Mouse (Mus musculus): Measurements from ENCODE around the gene Rnf39. TPM values are rescaled to one million over a fixed set of nuclear protein-coding genes. Genes with fewer than 3 reads are reported as not detected.

Gene Rnf39
- polyA plus RNA-seq, 1 experiment from 2014 or later: 0.73 TPM

GRCm38 (mm10) chr17:36938056-36938455 is 4.7 kb upstream of the Rnf39 start:
- Histone ChIP-seq H3K36me3 (no peaks in the 10 kb centered on the region), H3K9ac (replicated peaks) (no peak overlapping the region), H3K27me3 (peaks cover 37% of the 10 kb centered on the region), H3K9me3 (no peaks in the 10 kb centered on the region), H3K27ac (no peak overlapping the region), H3K4me3 (replicated peaks) (no peak overlapping the region), H3K4me1 (replicated peaks) (peaks cover 8% of the 10 kb centered on the region; the same call in 1 of the 2 replicates), H3K4me2 (no peak overlapping the region)
- WGBS: 92% methylated on average over 2 of the region's 2 CpGs
- no peak for ATAC-seq (ENCODE audit: insufficient number of reproducible peaks, insufficient read depth, low FRiP score, low TSS enrichment, low read depth)

GRCm38 (mm10) chr17:36942391-36942790 is 327 bp upstream of the Rnf39 start:
- H3K9me3 ChIP-seq: no peaks in the 10 kb centered on the region
- peaks cover 19% of the 10 kb centered on the region for H3K4me1 ChIP-seq (replicated peaks)
- peak overlapping the region; percentile 49 for H3K4me3 ChIP-seq (replicated peaks)
- H3K27me3 ChIP-seq: peaks cover 77% of the 10 kb centered on the region
- H3K4me2 ChIP-seq: peak overlapping the region; percentile 86
- no peaks in the 10 kb centered on the region for H3K36me3 ChIP-seq
- no peak overlapping the region for H3K27ac ChIP-seq
- ATAC-seq (ENCODE audit: insufficient number of reproducible peaks, insufficient read depth, low FRiP score, low TSS enrichment, low read depth): no peak
- WGBS: 53% methylated on average over 10 of the region's 10 CpGs
- H3K9ac ChIP-seq (replicated peaks): no peak overlapping the region

GRCm38 (mm10) chr17:36943691-36944090 is 973 bp downstream of the Rnf39 start:
- ATAC-seq (ENCODE audit: insufficient number of reproducible peaks, insufficient read depth, low FRiP score, low TSS enrichment, low read depth): no peak

GRCm38 (mm10) chr17:36944121-36944775 is 1.5 kb downstream of the Rnf39 start:
- peaks cover 10% of the 10 kb centered on the region for H3K36me3 ChIP-seq
- peak overlapping the region; percentile 86; the same call in 1 of the 2 replicates for H3K4me2 ChIP-seq
- 4% methylated on average over 9 of the region's 9 CpGs for WGBS
- H3K4me3 ChIP-seq (replicated peaks): no peak overlapping the region
- H3K27ac ChIP-seq: no peak overlapping the region
- no peaks in the 10 kb centered on the region for H3K9me3 ChIP-seq
- no peak for ATAC-seq (ENCODE audit: insufficient number of reproducible peaks, insufficient read depth, low FRiP score, low TSS enrichment, low read depth)
- peaks cover 77% of the 10 kb centered on the region for H3K27me3 ChIP-seq
- H3K9ac ChIP-seq (replicated peaks): no peak overlapping the region
- peaks cover 19% of the 10 kb centered on the region for H3K4me1 ChIP-seq (replicated peaks)

More at GRCm38 (mm10) chr17:36943691-36944090, 973 bp downstream of the Rnf39 start:
- Histone ChIP-seq H3K27ac (no peak overlapping the region), H3K9me3 (no peaks in the 10 kb centered on the region), H3K36me3 (peaks cover 4% of the 10 kb centered on the region), H3K4me2 (peak overlapping the region; percentile 86), H3K4me3 (replicated peaks) (no peak overlapping the region), H3K4me1 (replicated peaks) (peaks cover 19% of the 10 kb centered on the region), H3K9ac (replicated peaks) (no peak overlapping the region), H3K27me3 (peaks cover 80% of the 10 kb centered on the region)
- 17% methylated on average over 5 of the region's 5 CpGs for WGBS

GRCm38 (mm10) chr17:36947051-36947819 is 4.5 kb downstream of the Rnf39 start:
- Histone ChIP-seq H3K27me3 (peaks cover 57% of the 10 kb centered on the region), H3K4me3 (replicated peaks) (peak overlapping the region; percentile 49), H3K4me2 (peak overlapping the region; percentile 97), H3K36me3 (peaks cover 16% of the 10 kb centered on the region), H3K9me3 (no peaks in the 10 kb centered on the region), H3K9ac (replicated peaks) (peak overlapping the region; percentile 69), H3K4me1 (replicated peaks) (peaks cover 26% of the 10 kb centered on the region), H3K27ac (no peak overlapping the region)
- WGBS: 1% methylated on average over 62 of the region's 62 CpGs
- ATAC-seq (ENCODE audit: insufficient number of reproducible peaks, insufficient read depth, low FRiP score, low TSS enrichment, low read depth): no peak

GRCm38 (mm10) chr17:36948286-36948685 is 5.6 kb downstream of the Rnf39 start:
- Histone ChIP-seq H3K27me3 (peaks cover 47% of the 10 kb centered on the region), H3K27ac (no peak overlapping the region), H3K9ac (replicated peaks) (no peak overlapping the region), H3K4me3 (replicated peaks) (no peak overlapping the region), H3K4me2 (no peak overlapping the region), H3K36me3 (peaks cover 19% of the 10 kb centered on the region), H3K9me3 (no peaks in the 10 kb centered on the region), H3K4me1 (replicated peaks) (peaks cover 16% of the 10 kb centered on the region)
- ATAC-seq (ENCODE audit: insufficient number of reproducible peaks, insufficient read depth, low FRiP score, low TSS enrichment, low read depth): no peak
- 83% methylated on average over 1 of the region's 1 CpGs for WGBS

- H3K27me3 ChIP-seq: peaks cover 37% of the 10 kb centered on the region
- H3K9me3 ChIP-seq: no peaks in the 10 kb centered on the region
- peaks cover 22% of the 10 kb centered on the region for H3K36me3 ChIP-seq
- WGBS: 93% methylated on average over 8 of the region's 8 CpGs
- H3K4me1 ChIP-seq (replicated peaks): peaks cover 7% of the 10 kb centered on the region
- no peak for ATAC-seq (ENCODE audit: insufficient number of reproducible peaks, insufficient read depth, low FRiP score, low TSS enrichment, low read depth)
- no peak overlapping the region for H3K4me2 ChIP-seq
- H3K4me3 ChIP-seq (replicated peaks): no peak overlapping the region
- no peak overlapping the region for H3K9ac ChIP-seq (replicated peaks)
- no peak overlapping the region for H3K27ac ChIP-seq
These were observed 6.5 kb downstream of the Rnf39 start for GRCm38 (mm10) chr17:36949265-36949664.

- Histone ChIP-seq H3K4me2 (peak within 1 kb of the TSS; percentile 76), H3K27me3 (peaks cover 17% of the 10 kb centered on the region; the same call in 1 of the 2 replicates), H3K4me1 (replicated peaks) (peaks cover 6% of the 10 kb centered on the region), H3K36me3 (peaks cover 27% of the 10 kb centered on the region), H3K4me3 (replicated peaks) (peak within 1 kb of the TSS; percentile 70), H3K9ac (replicated peaks) (peak within 1 kb of the TSS; percentile 70), H3K27ac (0 out of 2 replicates have a peak within 1 kb of the TSS, but pooled peaks have one; percentile 59), H3K9me3 (no peaks in the 10 kb centered on the region)
- peak; percentile 95 for ATAC-seq (ENCODE audit: insufficient number of reproducible peaks, insufficient read depth, low FRiP score, low TSS enrichment, low read depth)
- WGBS: 2% methylated on average over 36 of the region's 36 CpGs
These were observed 8.5 kb downstream of the Rnf39 start, which contains the start of gene Ppp1r11 for GRCm38 (mm10) chr17:36950981-36951947. Gene Ppp1r11, minus strand, starts transcription at chr17:36951741.

GRCm38 (mm10) chr17:36952631-36953030 is 9.9 kb downstream of the Rnf39 start:
- Histone ChIP-seq H3K27me3 (peaks cover 5% of the 10 kb centered on the region; the same call in 1 of the 2 replicates), H3K27ac (no peak overlapping the region), H3K4me3 (replicated peaks) (no peak overlapping the region), H3K4me2 (no peak overlapping the region), H3K4me1 (replicated peaks) (peaks cover 10% of the 10 kb centered on the region), H3K36me3 (peaks cover 33% of the 10 kb centered on the region), H3K9me3 (no peaks in the 10 kb centered on the region), H3K9ac (replicated peaks) (no peak overlapping the region)
- no peak for ATAC-seq (ENCODE audit: insufficient number of reproducible peaks, insufficient read depth, low FRiP score, low TSS enrichment, low read depth)
- 91% methylated on average over 2 of the region's 2 CpGs for WGBS

GRCm38 (mm10) chr17:36953062-36953461 is 10.3 kb downstream of the Rnf39 start:
- Histone ChIP-seq H3K27ac (no peak overlapping the region), H3K9ac (replicated peaks) (no peak overlapping the region), H3K27me3 (peaks cover 4% of the 10 kb centered on the region; the same call in 1 of the 2 replicates), H3K4me3 (replicated peaks) (no peak overlapping the region), H3K9me3 (no peaks in the 10 kb centered on the region), H3K4me1 (replicated peaks) (peaks cover 11% of the 10 kb centered on the region), H3K4me2 (no peak overlapping the region), H3K36me3 (peaks cover 33% of the 10 kb centered on the region)
- 87% methylated on average over 1 of the region's 1 CpGs for WGBS
- no peak for ATAC-seq (ENCODE audit: insufficient number of reproducible peaks, insufficient read depth, low FRiP score, low TSS enrichment, low read depth)
